Mouse (Mus musculus): ENCODE data around the gene Fam129a. TPM values are rescaled to one million over a fixed set of nuclear protein-coding genes. Genes with fewer than 3 reads are reported as not detected.

Fam129a gene
- under 1 TPM; 0.07 to 0.25 TPM for polyA plus RNA-seq (2012; fragmentation: generic; extraction: Trizol)

GRCm38 (mm10) chr1:151570981-151571837 lies at the start of gene Fam129a:
Gene Fam129a, plus strand, starts transcription at chr1:151571186.

GRCm38 (mm10) chr1:151754881-151755659 lies 184.1 kb downstream of the Fam129a start, which contains the start of gene Edem3:
Gene Edem3, plus strand, starts transcription at chr1:151755371.

Other genes starting within 250 kb of the Fam129a start
- gene Ivns1abp, start 226.7 kb upstream of the Fam129a start, polyA plus RNA-seq (2012; fragmentation: generic; extraction: Trizol), result 1 to 10 TPM; 1.3 to 4.0 TPM
- gene Swt1, start 142.7 kb upstream of the Fam129a start, polyA plus RNA-seq (2012; fragmentation: generic; extraction: Trizol), result 1 to 10 TPM in 1 of 2 experiments, under 1 TPM in 1; 0.21 to 2.4 TPM
- 10 to 100 TPM in 1 of 2 experiments, 1 to 10 TPM in 1; 2.0 to 15.3 TPM for gene Trmt1l, start 142.6 kb upstream of the Fam129a start, polyA plus RNA-seq (2012; fragmentation: generic; extraction: Trizol)
- gene Rnf2, start 70.2 kb upstream of the Fam129a start, polyA plus RNA-seq (2012; fragmentation: generic; extraction: Trizol), result 1 to 10 TPM in 1 of 2 experiments, under 1 TPM in 1; 0.78 to 9.7 TPM
- 1 to 10 TPM in 1 of 2 experiments, under 1 TPM in 1; 0.08 to 2.2 TPM for gene Edem3, start 184.2 kb downstream of the Fam129a start, polyA plus RNA-seq (2012; fragmentation: generic; extraction: Trizol)